Mouse (Mus musculus) heart, adult 11 months (tissue): ENCODE measurements around the gene Sipa1l1.

ENCODE experiments used
- DNase-seq: peaks from one replicate; pipeline ENCODE4 v3.0.0; 2022

Gene Sipa1l1

GRCm38 (mm10) chr12:82340196-82340918, 171.2 kb downstream of the Sipa1l1 start:
- no peak for DNase-seq

- DNase-seq: no peak
These were observed 172.1 kb downstream of the Sipa1l1 start for GRCm38 (mm10) chr12:82341181-82341580.

- DNase-seq: no peak
These were observed 172.6 kb downstream of the Sipa1l1 start for GRCm38 (mm10) chr12:82341696-82342095.

GRCm38 (mm10) chr12:82350082-82350481, 181.0 kb downstream of the Sipa1l1 start:
- DNase-seq: no peak

- no peak for DNase-seq
These were observed 181.8 kb downstream of the Sipa1l1 start for GRCm38 (mm10) chr12:82350891-82351290.

- DNase-seq: no peak
These were observed 184.5 kb downstream of the Sipa1l1 start for GRCm38 (mm10) chr12:82353660-82354059.

GRCm38 (mm10) chr12:82355419-82356149, 186.5 kb downstream of the Sipa1l1 start:
- DNase-seq: peak; percentile 74

GRCm38 (mm10) chr12:82356476-82356875, 187.4 kb downstream of the Sipa1l1 start:
- peak; percentile 76 for DNase-seq

GRCm38 (mm10) chr12:82357431-82357830, 188.3 kb downstream of the Sipa1l1 start:
- peak; percentile 53 for DNase-seq

GRCm38 (mm10) chr12:82362796-82363195, 193.7 kb downstream of the Sipa1l1 start:
- DNase-seq: peak; percentile 73

GRCm38 (mm10) chr12:82364186-82364585, 195.1 kb downstream of the Sipa1l1 start:
- no peak for DNase-seq

- peak; percentile 58 for DNase-seq
These were observed 196.3 kb downstream of the Sipa1l1 start for GRCm38 (mm10) chr12:82365276-82365875.

- peak; percentile 55 for DNase-seq
These were observed 197.6 kb downstream of the Sipa1l1 start for GRCm38 (mm10) chr12:82366754-82367153.

- no peak for DNase-seq
These were observed 198.2 kb downstream of the Sipa1l1 start for GRCm38 (mm10) chr12:82367345-82367744.

- DNase-seq: peak; percentile 59
These were observed 198.9 kb downstream of the Sipa1l1 start for GRCm38 (mm10) chr12:82367986-82368385.

GRCm38 (mm10) chr12:82369402-82370160, 200.5 kb downstream of the Sipa1l1 start:
- peak; percentile 69 for DNase-seq

GRCm38 (mm10) chr12:82371266-82371665, 202.1 kb downstream of the Sipa1l1 start:
- DNase-seq: peak; percentile 76

- peak; percentile 55 for DNase-seq
These were observed 204.9 kb downstream of the Sipa1l1 start for GRCm38 (mm10) chr12:82374020-82374419.

GRCm38 (mm10) chr12:82382932-82383331, 213.8 kb downstream of the Sipa1l1 start:
- DNase-seq: peak; percentile 58

GRCm38 (mm10) chr12:82384719-82385118, 215.6 kb downstream of the Sipa1l1 start:
- DNase-seq: peak; percentile 66

GRCm38 (mm10) chr12:82387042-82387441, 217.9 kb downstream of the Sipa1l1 start:
- peak; percentile 23 for DNase-seq

- peak; percentile 75 for DNase-seq
These were observed 218.5 kb downstream of the Sipa1l1 start for GRCm38 (mm10) chr12:82387647-82388046.

- DNase-seq: peak; percentile 31
These were observed 219.0 kb downstream of the Sipa1l1 start for GRCm38 (mm10) chr12:82388144-82388543.
